Mouse (Mus musculus): ENCODE measurements around the gene Fam3a. TPM values are rescaled to one million over a fixed set of nuclear protein-coding genes. Genes with fewer than 3 reads are reported as not detected.

Gene Fam3a
- polyA plus RNA-seq (2012; rRNA removed; ENCODE audit: low replicate concordance): 43.6 and 48.4 TPM in 2 replicates

GRCm38 (mm10) chrX:74392535-74393443 lies at the start of gene Fam3a, which contains the start of gene Ikbkg:
Fam3a (minus strand) TSS chrX:74393272.
Ikbkg (plus strand) TSS chrX:74393290.

DNA sequence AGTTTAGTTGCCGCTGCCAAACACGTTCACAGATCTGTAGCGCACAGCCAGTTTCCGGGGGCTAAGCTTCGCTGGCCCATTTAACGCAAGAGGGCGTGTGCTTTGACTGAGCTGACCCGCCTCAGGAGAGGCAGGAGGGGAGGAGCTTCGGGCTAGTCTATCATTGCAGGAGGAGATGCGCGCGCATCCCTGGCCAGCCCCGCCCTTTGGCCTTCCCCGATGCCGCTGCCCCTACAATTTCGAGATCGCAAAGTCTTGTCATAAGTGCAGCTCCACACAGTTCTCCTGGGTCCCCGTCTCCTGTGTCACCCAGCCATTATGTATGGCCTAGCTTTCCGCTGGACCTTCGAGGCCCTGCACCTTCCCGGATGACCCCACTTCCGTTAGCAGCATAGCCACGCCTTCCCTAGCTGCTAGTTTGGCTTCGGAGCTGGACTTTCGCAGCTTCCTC lies 35.8 kb upstream of the Fam3a start, which contains the start of gene G6pdx:
Gene G6pdx (minus strand): TSS at position 369 of the 451 bp plus-strand sequence.

DNA sequence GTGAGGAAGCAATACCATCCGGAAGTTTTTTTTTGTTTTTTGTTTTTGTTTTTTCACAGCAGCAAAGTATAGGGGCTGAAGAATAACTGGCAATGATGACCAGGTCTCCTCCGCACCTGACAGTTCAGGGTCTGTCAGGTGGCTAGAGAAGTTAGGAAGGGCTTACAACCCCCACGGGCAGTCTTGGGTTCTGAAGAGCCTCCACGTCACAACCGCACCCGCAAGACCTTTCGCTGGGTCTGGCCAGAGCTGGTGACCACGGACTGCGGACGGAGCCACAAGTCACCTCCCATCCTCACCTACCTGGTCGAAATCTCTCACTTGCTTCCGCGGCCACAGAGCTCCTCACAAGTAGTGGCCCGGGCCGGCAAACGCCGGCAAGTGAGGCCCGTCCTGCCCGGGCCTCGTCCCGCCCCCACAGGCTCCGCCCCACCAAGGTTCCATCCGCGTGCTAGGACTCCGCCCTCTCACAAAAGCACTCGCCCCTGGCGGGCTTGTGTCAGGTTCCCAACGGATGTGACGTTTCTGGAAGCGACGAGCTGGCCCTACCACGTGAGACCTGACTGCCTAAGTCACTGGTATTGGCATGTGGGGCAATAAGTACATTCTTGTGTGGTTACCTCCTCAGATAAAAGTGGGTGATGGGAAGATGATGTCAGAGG lies 20.1 kb downstream of the Fam3a start, which contains the start of the genes Ubl4a and Slc10a3:
Gene Ubl4a (minus strand): TSS at position 331 of the 662 bp plus-strand sequence.
Gene Slc10a3 (minus strand): TSS at position 462 of the 662 bp plus-strand sequence.

GRCm38 (mm10) chrX:74353467-74353770 lies 39.7 kb downstream of the Fam3a start, which contains the start of gene Lage3:
Lage3 (minus strand) TSS chrX:74353618.

Other genes starting within 250 kb of the Fam3a start
- not detected in 2 replicates for gene Tex28, start 225.4 kb downstream of the Fam3a start, polyA plus RNA-seq (2012; rRNA removed; ENCODE audit: low replicate concordance)
- gene Tktl1, start 216.0 kb downstream of the Fam3a start, polyA plus RNA-seq (2012; rRNA removed; ENCODE audit: low replicate concordance): 0.19 TPM in 1 of 2 replicates, not detected in the other
- 435 and 465 TPM in 2 replicates for gene Flna, start 143.5 kb downstream of the Fam3a start, polyA plus RNA-seq (2012; rRNA removed; ENCODE audit: low replicate concordance)
- 54.0 and 73.1 TPM in 2 replicates for gene Emd, start 138.6 kb downstream of the Fam3a start, polyA plus RNA-seq (2012; rRNA removed; ENCODE audit: low replicate concordance)
- 1,218 and 1,546 TPM in 2 replicates for gene Rpl10, start 122.5 kb downstream of the Fam3a start, polyA plus RNA-seq (2012; rRNA removed; ENCODE audit: low replicate concordance)
- 128 and 141 TPM in 2 replicates for gene Taz, start 111.4 kb downstream of the Fam3a start, polyA plus RNA-seq (2012; rRNA removed; ENCODE audit: low replicate concordance)
- gene Dnase1l1, start 110.9 kb downstream of the Fam3a start, polyA plus RNA-seq (2012; rRNA removed; ENCODE audit: low replicate concordance): 19.4 and 84.6 TPM in 2 replicates
- 366 and 441 TPM in 2 replicates for gene Atp6ap1, start 96.2 kb downstream of the Fam3a start, polyA plus RNA-seq (2012; rRNA removed; ENCODE audit: low replicate concordance)
- 190 and 385 TPM in 2 replicates for gene Gdi1, start 88.3 kb downstream of the Fam3a start, polyA plus RNA-seq (2012; rRNA removed; ENCODE audit: low replicate concordance)
- 10.4 and 13.7 TPM in 2 replicates for gene Fam50a, start 80.2 kb downstream of the Fam3a start, polyA plus RNA-seq (2012; rRNA removed; ENCODE audit: low replicate concordance)
- 35.3 and 37.3 TPM in 2 replicates for gene Plxna3, start 64.2 kb downstream of the Fam3a start, polyA plus RNA-seq (2012; rRNA removed; ENCODE audit: low replicate concordance)
- gene Lage3, start 39.7 kb downstream of the Fam3a start, polyA plus RNA-seq (2012; rRNA removed; ENCODE audit: low replicate concordance): 35.5 and 59.7 TPM in 2 replicates
- 31.4 and 52.5 TPM in 2 replicates for gene Ubl4a, start 20.1 kb downstream of the Fam3a start, polyA plus RNA-seq (2012; rRNA removed; ENCODE audit: low replicate concordance)
- 20.2 and 38.4 TPM in 2 replicates for gene Slc10a3, start 19.9 kb downstream of the Fam3a start, polyA plus RNA-seq (2012; rRNA removed; ENCODE audit: low replicate concordance)
- gene Ikbkg, start within 50 bp of the Fam3a start, polyA plus RNA-seq (2012; rRNA removed; ENCODE audit: low replicate concordance): 11.1 and 19.5 TPM in 2 replicates
- 121 and 216 TPM in 2 replicates for gene G6pdx, start 35.9 kb upstream of the Fam3a start, polyA plus RNA-seq (2012; rRNA removed; ENCODE audit: low replicate concordance)
- not detected in 2 replicates for gene Gm6880, start 88.1 kb upstream of the Fam3a start, polyA plus RNA-seq (2012; rRNA removed; ENCODE audit: low replicate concordance)
- gene Olfr1326-ps1, start 181.6 kb upstream of the Fam3a start, polyA plus RNA-seq (2012; rRNA removed; ENCODE audit: low replicate concordance): not detected in 2 replicates
- not detected in 2 replicates for gene Olfr1325, start 199.4 kb upstream of the Fam3a start, polyA plus RNA-seq (2012; rRNA removed; ENCODE audit: low replicate concordance)